Mouse (Mus musculus) forebrain, embryonic 14.5 days (tissue): ENCODE data around the gene Fam83f. TPM values are rescaled to one million over a fixed set of nuclear protein-coding genes. Genes with fewer than 3 reads are reported as not detected.
"Not testable (repeated sequence)": the region's sequence is repeated elsewhere in the genome, so short reads cannot be mapped to it uniquely, and the experiment has no call there.

Experiments
- ATAC-seq: fragments of 200-750 bp; cut with Nextera tagmentation; 2 replicates; pipeline ENCODE4 v1.8.0; 2017; ENCODE audit warnings: mild to moderate bottlenecking, moderate library complexity
- DNase-seq: peaks from one replicate; pipeline ENCODE4 v3.0.0-alpha.2; 2015; ENCODE audit warnings: low spot score
- H3K27ac ChIP-seq: fragments of 300-500 bp; sonication (generic); 2 replicates; pipeline ENCODE4 v1.5.1; 2014; ENCODE audit warnings: low read depth, mild to moderate bottlenecking, control low read depth, low read length, moderate library complexity
- H3K27me3 ChIP-seq: fragments of 300-500 bp; sonication (generic); replicated peaks from 2 replicates; pipeline ENCODE4 v1.6.1; 2014; ENCODE audit warnings: low read length, control low read depth, mixed read lengths; ENCODE audit not compliant: control insufficient read depth, insufficient read depth
- H3K36me3 ChIP-seq: fragments of 300-500 bp; sonication (generic); 2 replicates; pipeline ENCODE4 v1.6.1; 2014; ENCODE audit warnings: low read length, control low read depth; ENCODE audit not compliant: control insufficient read depth, insufficient read depth
- H3K4me1 ChIP-seq: fragments of 300-500 bp; sonication (generic); 2 replicates; pipeline ENCODE4 v1.6.1; 2014; ENCODE audit warnings: antibody characterized with exemption, low read length, control low read depth; ENCODE audit not compliant: control insufficient read depth, insufficient read depth
- H3K4me2 ChIP-seq: fragments of 300-500 bp; sonication (generic); 2 replicates; pipeline ENCODE4 v1.6.1; 2014; ENCODE audit warnings: mild to moderate bottlenecking, control low read depth, low read length
- H3K4me3 ChIP-seq: fragments of 300-500 bp; sonication (generic); 2 replicates; pipeline ENCODE4 v1.5.1; 2014; ENCODE audit warnings: low read depth, low read length, control low read depth
- H3K9ac ChIP-seq: fragments of 300-500 bp; sonication (generic); 2 replicates; pipeline ENCODE4 v1.6.1; 2014; ENCODE audit warnings: mild to moderate bottlenecking, low read length, control low read depth, moderate library complexity
- H3K9me3 ChIP-seq: fragments of 300-500 bp; sonication (generic); replicated peaks from 2 replicates; pipeline ENCODE4 v1.6.1; 2016; ENCODE audit warnings: low read length, control low read depth, mixed read lengths; ENCODE audit not compliant: control insufficient read depth
- WGBS: fragments of 180-500 bp; shearing (Covaris S2); extraction: QIAGEN DNeasy Blood & Tissue Kit; methylation state at CpG from one replicate; pipeline ENCODE4 v1.1.7; 2014; 5-methylcytosine and 5-hydroxymethylcytosine counted together
- polyA plus RNA-seq: library from polyadenylated mRNA; unstranded; fragments of >200 nt; fragmentation: Nextera tagmentation; extraction: Ambion mirVana; gene quantifications from 2 replicates; pipeline ENCODE4 v1.2.1, GENCODE M21; 2014

The Fam83f gene
- polyA plus RNA-seq, 1 experiment from 2014 or later: not detected

- WGBS: 85% methylated on average over 5 of the region's 5 CpGs
Measured at GRCm38 (mm10) chr15:80720249-80720648, 48.6 kb downstream of the Fam83f start.

GRCm38 (mm10) chr15:80721861-80722260 lies 50.2 kb downstream of the Fam83f start:
- Histone ChIP-seq H3K36me3 (no peaks in the 10 kb centered on the region), H3K4me3 (no peak overlapping the region), H3K9ac (no peak overlapping the region), H3K4me2 (no peak overlapping the region), H3K27me3 (no peaks in the 10 kb centered on the region), H3K4me1 (no peaks in the 10 kb centered on the region), H3K9me3 (no peaks in the 10 kb centered on the region), H3K27ac (no peak overlapping the region)
- DNase-seq (no peak), ATAC-seq (no peak)
- 86% methylated on average over 6 of the region's 6 CpGs for WGBS

More at GRCm38 (mm10) chr15:80720249-80720648, 48.6 kb downstream of the Fam83f start:
- H3K4me2 ChIP-seq: no peak overlapping the region
- no peaks in the 10 kb centered on the region for H3K36me3 ChIP-seq
- DNase-seq: no peak
- H3K27ac ChIP-seq: no peak overlapping the region
- H3K4me1 ChIP-seq: no peaks in the 10 kb centered on the region
- no peak for ATAC-seq
- H3K4me3 ChIP-seq: no peak overlapping the region
- H3K27me3 ChIP-seq: no peaks in the 10 kb centered on the region
- no peak overlapping the region for H3K9ac ChIP-seq
- H3K9me3 ChIP-seq: no peaks in the 10 kb centered on the region

DNA sequence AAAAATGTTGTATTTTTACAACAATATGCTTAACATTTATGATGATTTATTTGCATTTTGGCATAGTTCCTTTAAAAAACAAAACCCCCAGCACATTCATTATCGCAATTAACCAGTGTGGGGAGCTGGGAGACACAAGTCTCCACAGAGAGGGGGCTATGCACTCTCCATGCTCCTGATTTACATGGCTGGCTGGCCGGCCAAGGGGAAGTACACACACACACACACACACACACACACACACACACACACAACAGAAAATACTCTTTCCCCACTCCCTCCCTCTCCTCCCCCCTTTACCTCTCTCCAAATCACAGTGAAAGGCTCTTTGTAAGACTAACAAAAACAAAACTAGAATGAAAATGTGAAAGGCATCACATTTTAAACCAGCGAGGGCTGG lies 50.7 kb downstream of the Fam83f start:
- Histone ChIP-seq H3K9ac (no peak overlapping the region), H3K9me3 (no peaks in the 10 kb centered on the region), H3K4me2 (no peak overlapping the region), H3K4me3 (no peak overlapping the region), H3K27me3 (no peaks in the 10 kb centered on the region), H3K36me3 (no peaks in the 10 kb centered on the region), H3K27ac (no peak overlapping the region), H3K4me1 (no peaks in the 10 kb centered on the region)
- 30% methylated on average over 3 of the region's 3 CpGs for WGBS
- ATAC-seq (0 out of 2 replicates have a peak, but pooled peaks have one; percentile 20), DNase-seq (peak; percentile 36)

DNA sequence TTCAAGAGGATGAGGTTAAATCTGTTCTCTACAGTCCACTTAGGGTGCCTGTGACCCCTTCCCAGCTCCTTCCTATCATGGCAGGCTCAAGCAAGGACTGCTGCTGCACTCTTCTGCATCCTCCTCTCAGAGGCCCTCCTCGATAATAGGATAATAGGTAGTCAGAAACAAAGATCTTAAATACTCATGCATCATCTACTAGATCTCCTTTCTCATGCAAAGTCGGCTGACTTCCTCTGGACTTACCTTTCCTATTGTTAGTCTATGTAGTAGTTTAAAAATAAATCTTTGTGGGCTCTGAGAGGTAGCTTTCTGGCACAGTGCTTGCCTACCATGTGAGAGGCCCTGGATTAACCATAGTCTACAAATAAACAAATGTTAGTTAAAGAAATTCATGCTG lies 57.8 kb downstream of the Fam83f start:
- Histone ChIP-seq H3K4me2 (no peak overlapping the region), H3K9ac (no peak overlapping the region), H3K36me3 (no peaks in the 10 kb centered on the region), H3K27me3 (no peaks in the 10 kb centered on the region), H3K27ac (no peak overlapping the region), H3K4me3 (no peak overlapping the region), H3K4me1 (no peaks in the 10 kb centered on the region), H3K9me3 (no peaks in the 10 kb centered on the region)
- WGBS: 70% methylated on average over 2 of the region's 2 CpGs
- no peak for DNase-seq
- ATAC-seq: no peak

GRCm38 (mm10) chr15:80731043-80731442 lies 59.4 kb downstream of the Fam83f start:
- Histone ChIP-seq H3K9me3 (no peaks in the 10 kb centered on the region), H3K4me1 (no peaks in the 10 kb centered on the region), H3K27me3 (no peaks in the 10 kb centered on the region), H3K36me3 (no peaks in the 10 kb centered on the region), H3K9ac (no peak overlapping the region), H3K27ac (no peak overlapping the region), H3K4me2 (no peak overlapping the region), H3K4me3 (no peak overlapping the region)
- WGBS: 95% methylated on average over 1 of the region's 1 CpGs
- ATAC-seq: no peak
- DNase-seq: no peak

DNA sequence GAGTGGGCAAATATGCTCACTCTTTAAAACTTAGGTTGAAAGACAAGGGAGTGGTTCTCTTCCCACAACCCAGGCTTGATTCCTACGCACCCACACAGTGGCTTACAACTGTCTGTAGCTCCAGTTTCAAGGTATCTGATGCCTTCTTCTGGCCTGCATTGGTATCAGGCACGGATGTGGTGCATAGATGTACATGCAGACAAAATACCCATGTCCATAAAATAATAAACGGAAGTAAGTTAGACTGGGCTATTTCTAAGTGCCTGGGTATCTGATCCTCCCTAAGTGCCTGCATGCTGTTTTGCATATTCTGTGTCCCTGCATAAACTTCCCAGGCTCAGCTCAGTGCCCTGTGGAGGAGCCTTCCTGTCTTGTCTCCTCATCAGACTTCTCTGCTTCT lies 59.9 kb downstream of the Fam83f start:
- no peak overlapping the region for H3K27ac ChIP-seq
- no peak overlapping the region for H3K4me3 ChIP-seq
- WGBS: 82% methylated on average over 3 of the region's 3 CpGs
- H3K9ac ChIP-seq: no peak overlapping the region
- H3K4me1 ChIP-seq: no peaks in the 10 kb centered on the region
- no peak for ATAC-seq
- no peaks in the 10 kb centered on the region for H3K27me3 ChIP-seq
- no peak for DNase-seq
- no peak overlapping the region for H3K4me2 ChIP-seq
- H3K36me3 ChIP-seq: no peaks in the 10 kb centered on the region
- no peaks in the 10 kb centered on the region for H3K9me3 ChIP-seq

DNA sequence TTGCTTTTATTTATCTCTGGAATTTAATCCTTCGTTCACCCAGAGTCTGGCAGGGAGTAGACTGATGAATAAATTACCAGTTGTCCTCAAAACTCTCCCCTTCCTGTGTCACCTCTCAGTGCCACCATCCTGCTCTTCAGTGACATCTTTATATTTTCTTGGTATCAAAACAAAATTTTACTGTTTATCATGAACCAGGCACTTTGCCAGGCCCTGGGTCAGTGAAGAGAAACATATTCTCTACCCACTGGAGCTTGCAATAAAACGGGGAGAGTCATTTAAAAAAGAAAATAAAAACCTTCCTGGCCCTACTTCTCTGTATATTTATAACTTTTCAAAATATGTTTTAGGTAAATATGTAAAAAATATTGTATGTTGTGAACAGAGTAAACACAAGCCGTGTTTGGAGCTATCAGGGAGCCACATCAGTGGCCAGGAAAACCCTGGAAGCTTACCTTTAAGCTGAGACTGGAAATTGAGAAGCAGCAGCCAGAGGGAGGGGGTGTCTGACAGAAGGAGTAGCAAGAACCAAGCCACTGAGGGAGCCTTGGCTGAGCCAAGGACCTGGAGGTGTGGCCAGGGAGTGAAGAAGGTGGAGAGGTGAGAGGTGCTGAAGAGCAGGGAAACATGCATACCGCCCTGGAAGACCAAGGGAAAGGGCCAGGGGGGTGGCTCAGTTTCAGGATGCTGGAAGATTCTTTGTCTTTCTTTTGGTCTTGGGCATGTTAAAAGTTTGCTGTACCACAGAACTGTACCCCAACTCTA lies 60.8 kb downstream of the Fam83f start:
- WGBS: 42% methylated on average over 4 of the region's 4 CpGs
- H3K36me3 ChIP-seq: no peaks in the 10 kb centered on the region

DNA sequence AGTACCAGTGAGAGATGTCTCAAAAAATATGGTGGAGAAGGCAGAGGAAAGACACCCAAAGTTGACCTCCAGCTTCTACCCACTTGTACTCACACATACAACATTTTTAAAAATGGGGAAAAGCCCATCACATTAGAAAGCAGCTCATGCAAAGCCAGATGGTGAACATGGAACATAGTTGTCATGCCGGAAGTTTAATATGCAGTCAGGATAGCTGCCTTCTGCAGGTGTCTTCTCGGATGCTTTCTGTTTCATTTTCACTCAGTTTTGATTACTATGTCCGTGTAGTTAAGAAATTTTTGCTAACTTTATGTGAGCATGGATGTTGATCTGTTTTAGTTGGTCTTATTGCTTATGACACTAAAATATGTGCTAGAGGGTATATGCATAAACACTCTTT lies 63.7 kb downstream of the Fam83f start:
- no peak overlapping the region for H3K9ac ChIP-seq
- H3K27ac ChIP-seq: no peak overlapping the region
- no peaks in the 10 kb centered on the region for H3K9me3 ChIP-seq
- ATAC-seq (no peak), DNase-seq (no peak)
- no peaks in the 10 kb centered on the region for H3K4me1 ChIP-seq
- 94% methylated on average over 3 of the region's 3 CpGs for WGBS
- no peaks in the 10 kb centered on the region for H3K36me3 ChIP-seq
- no peak overlapping the region for H3K4me3 ChIP-seq
- no peaks in the 10 kb centered on the region for H3K27me3 ChIP-seq
- no peak overlapping the region for H3K4me2 ChIP-seq

More for the DNA sequence above, 60.8 kb downstream of the Fam83f start:
- DNase-seq: no peak
- H3K27ac ChIP-seq: no peak overlapping the region
- no peak for ATAC-seq
- H3K4me1 ChIP-seq: no peaks in the 10 kb centered on the region
- no peaks in the 10 kb centered on the region for H3K27me3 ChIP-seq
- H3K4me3 ChIP-seq: no peak overlapping the region
- H3K9me3 ChIP-seq: no peaks in the 10 kb centered on the region
- H3K4me2 ChIP-seq: no peak overlapping the region
- no peak overlapping the region for H3K9ac ChIP-seq

- H3K4me2 ChIP-seq, DNase-seq, ATAC-seq, H3K9ac ChIP-seq, H3K36me3 ChIP-seq, H3K27me3 ChIP-seq, H3K9me3 ChIP-seq, H3K27ac ChIP-seq, H3K4me1 ChIP-seq, H3K4me3 ChIP-seq: not testable (repeated sequence)
- 92% methylated on average over 3 of the region's 4 CpGs for WGBS
Measured at GRCm38 (mm10) chr15:80735708-80736107, 64.1 kb downstream of the Fam83f start.
